Mouse (Mus musculus) effector memory CD4-positive, alpha-beta T cell, adult 7 months (primary cell): Measurements from ENCODE around the gene Atp8b4. TPM values are rescaled to one million over a fixed set of nuclear protein-coding genes. Genes with fewer than 3 reads are reported as not detected.

ENCODE experiments used
- polyA plus RNA-seq: library from polyadenylated mRNA; unstranded; fragments of 100-300 nt; shearing (Covaris generic); gene quantifications from one replicate; pipeline ENCODE4 v1.2.1, GENCODE M21; 2017

Atp8b4 gene
- polyA plus RNA-seq = 75.4 TPM

DNA sequence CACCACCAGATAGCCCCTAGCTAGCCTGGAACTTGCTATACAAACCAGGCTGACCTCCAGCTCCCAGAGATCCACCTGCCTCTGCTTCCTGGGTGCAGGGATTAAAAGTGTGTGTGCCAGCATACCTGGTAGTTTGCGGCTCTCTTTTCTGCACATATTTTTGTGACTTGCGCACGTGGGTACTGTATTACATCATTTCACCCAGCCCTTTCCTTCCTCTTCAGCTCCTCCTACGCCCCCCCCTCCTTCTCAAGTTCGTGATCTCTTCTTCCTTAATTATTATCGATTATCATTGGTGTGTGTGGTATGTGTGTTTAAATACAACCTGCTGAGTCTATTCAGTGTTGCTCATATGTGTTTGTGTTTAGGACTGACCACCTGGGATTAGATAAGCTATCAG is at the start of gene Atp8b4:
Gene Atp8b4, minus strand, starts transcription at position 154 of the 400 bp plus-strand sequence.

Other genes with a start within 250 kb of the Atp8b4 start
- 0.54 TPM for gene Slc27a2, start 51.7 kb upstream of the Atp8b4 start, polyA plus RNA-seq
- gene Hdc, start 118.6 kb upstream of the Atp8b4 start, polyA plus RNA-seq = 11.1 TPM
- 233 TPM for gene Gabpb1, start 175.7 kb upstream of the Atp8b4 start, polyA plus RNA-seq
- 48.1 TPM for gene Usp8, start 206.7 kb upstream of the Atp8b4 start, polyA plus RNA-seq